In genomic region chr10:86098363-86098762, GRCm38 (mm10) we compare ENCODE assay signal across 24 mouse cellular contexts.
"Had no signal": no experiment of that assay in that cellular context is flagged by ENCODE, and none has a peak within 500 bp of the region (broad histone marks: within the 10 kb centered on the region; RNA-seq: fewer than 3 reads in every experiment).

No protein-coding gene starts in this region.

- H3K27me3 ChIP-seq: heart, embryonic 12.5 days; hindbrain, embryonic 12.5 days; intestine, embryonic 15.5 days; limb, embryonic 13.5 days; limb, embryonic 15.5 days had no signal

- H3K9ac ChIP-seq: heart, embryonic 12.5 days; hindbrain, embryonic 12.5 days; hindbrain, embryonic 14.5 days; intestine, embryonic 15.5 days; limb, embryonic 13.5 days; limb, embryonic 15.5 days had no signal

- H3K27ac ChIP-seq: gastrocnemius, adult 2 months; heart, embryonic 10.5 days; hindbrain, embryonic 10.5 days; hindbrain, embryonic 12.5 days; hindbrain, embryonic 14.5 days; intestine, embryonic 15.5 days; layer of hippocampus, adult 2 months; limb, embryonic 13.5 days; limb, embryonic 15.5 days had no signal

- ATAC-seq: hindbrain, embryonic 16.5 days; inflammation-experienced regulatory T-cells, adult 6 months; intestine, embryonic 15.5 days; intestine, postnatal 0 days had no signal

- H3K4me2 ChIP-seq: heart, embryonic 12.5 days; hindbrain, embryonic 12.5 days; hindbrain, embryonic 14.5 days; intestine, embryonic 15.5 days; limb, embryonic 13.5 days; limb, embryonic 15.5 days had no signal

- H3K9me3 ChIP-seq: intestine, embryonic 15.5 days; limb, embryonic 15.5 days had no signal

- H3K4me3 ChIP-seq: gastrocnemius, adult 2 months; heart, embryonic 10.5 days; heart, embryonic 12.5 days; hindbrain, embryonic 10.5 days; hindbrain, embryonic 12.5 days; intestine, embryonic 15.5 days; layer of hippocampus, adult 2 months; limb, embryonic 13.5 days; limb, embryonic 15.5 days had no signal

- DNase-seq: gastrocnemius, adult 2 months; gastrocnemius, postnatal 10 days; gastrocnemius, postnatal 25 days; heart, adult 18-20 months; heart, postnatal 10 days; heart, postnatal 4 days; kidney, adult 18-20 months; kidney, adult 8-10 months; kidney, postnatal 10 days; kidney, postnatal 25 days; kidney, postnatal 4 days; left cerebral cortex, postnatal 4 days had no signal

- H3K36me3 ChIP-seq: heart, embryonic 10.5 days; heart, embryonic 12.5 days; hindbrain, embryonic 10.5 days; hindbrain, embryonic 12.5 days; intestine, embryonic 15.5 days; limb, embryonic 13.5 days; limb, embryonic 15.5 days had no signal

- H3K4me1 ChIP-seq: hindbrain, embryonic 10.5 days; hindbrain, embryonic 12.5 days; intestine, embryonic 15.5 days; limb, embryonic 13.5 days; limb, embryonic 15.5 days had no signal
